Mouse (Mus musculus) retina, postnatal 1 day (tissue): ENCODE data around the gene Zfand3.

Source experiments
- DNase-seq: peaks from one replicate; pipeline ENCODE4 v3.0.0-alpha.2; 2012

Zfand3 gene

DNA sequence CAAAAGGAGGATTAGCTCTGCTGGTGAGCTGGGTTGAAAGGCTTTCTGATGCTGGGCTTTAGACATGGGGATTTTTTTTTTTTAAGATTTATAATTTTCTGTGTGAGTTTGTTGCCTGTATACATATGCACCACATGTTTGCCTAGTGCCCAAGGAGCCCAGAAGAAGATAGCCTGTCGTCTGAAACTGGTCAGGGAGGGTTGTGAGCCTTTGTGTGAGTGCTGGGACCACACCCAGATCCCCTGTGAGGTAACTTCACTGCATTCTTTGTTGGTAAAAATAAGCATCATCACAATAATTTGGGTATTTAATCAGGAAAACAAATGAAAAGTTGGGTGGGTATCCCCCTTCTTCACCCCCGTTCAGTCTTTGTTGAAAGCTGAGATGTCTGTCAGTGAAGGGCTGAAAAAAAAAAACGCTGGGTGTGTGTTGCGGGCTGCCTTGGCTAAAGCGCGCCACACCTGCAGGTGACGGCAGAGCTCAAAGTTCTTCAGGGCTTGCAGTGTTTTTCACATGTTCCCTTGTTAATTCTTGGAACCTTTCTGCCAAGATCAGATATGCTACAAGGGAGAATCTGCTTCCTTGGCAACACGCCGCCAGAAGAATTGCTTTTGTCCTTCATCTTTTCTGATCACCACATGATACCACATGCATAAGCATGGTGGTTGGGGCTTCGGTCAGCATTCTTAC is 154.0 kb downstream of the Zfand3 start:
- DNase-seq = no peak

DNA sequence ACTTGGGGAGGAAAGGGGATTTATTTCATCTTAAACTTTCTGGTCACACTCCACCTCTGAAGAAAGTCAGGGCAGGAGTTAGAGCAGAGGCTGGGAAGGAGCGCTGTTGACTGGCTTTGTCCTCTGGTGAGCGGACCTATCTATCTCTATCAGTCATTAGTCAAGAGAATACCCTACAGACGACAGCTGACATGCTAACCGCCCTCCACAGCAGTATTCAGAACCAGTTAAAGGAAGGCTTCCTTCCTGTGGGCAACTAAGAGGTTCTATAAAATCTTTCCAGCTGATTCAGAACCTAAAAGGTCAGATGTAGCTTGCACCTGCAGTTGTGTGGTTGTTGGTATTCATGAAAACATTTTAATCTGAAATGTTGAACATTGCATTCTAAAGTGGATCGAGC is 154.8 kb downstream of the Zfand3 start:
- DNase-seq = no peak

GRCm38 (mm10) chr17:30160823-30161432 is 156.4 kb downstream of the Zfand3 start:
- DNase-seq = no peak

GRCm38 (mm10) chr17:30162983-30163382 is 158.4 kb downstream of the Zfand3 start:
- no peak for DNase-seq

DNA sequence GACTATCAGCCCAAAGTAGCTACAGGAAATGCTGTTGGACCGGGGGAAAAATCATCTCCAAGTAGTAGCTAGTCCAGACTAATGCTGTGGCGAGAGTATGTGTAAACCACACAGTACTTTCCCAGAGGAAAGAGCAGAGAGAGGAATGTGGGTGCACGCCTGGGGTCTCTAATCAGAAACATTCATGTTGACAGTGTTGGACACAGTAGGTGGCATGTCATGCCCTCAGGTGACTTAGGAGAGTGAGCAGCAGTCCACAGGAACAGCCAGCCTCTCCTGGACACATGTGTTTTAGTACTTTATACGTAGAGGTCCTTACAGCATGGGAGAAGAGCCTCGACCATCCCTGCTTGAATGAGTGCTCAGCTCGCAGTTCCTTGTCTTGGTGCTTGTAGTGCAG is 159.3 kb downstream of the Zfand3 start:
- peak; percentile 30 for DNase-seq

DNA sequence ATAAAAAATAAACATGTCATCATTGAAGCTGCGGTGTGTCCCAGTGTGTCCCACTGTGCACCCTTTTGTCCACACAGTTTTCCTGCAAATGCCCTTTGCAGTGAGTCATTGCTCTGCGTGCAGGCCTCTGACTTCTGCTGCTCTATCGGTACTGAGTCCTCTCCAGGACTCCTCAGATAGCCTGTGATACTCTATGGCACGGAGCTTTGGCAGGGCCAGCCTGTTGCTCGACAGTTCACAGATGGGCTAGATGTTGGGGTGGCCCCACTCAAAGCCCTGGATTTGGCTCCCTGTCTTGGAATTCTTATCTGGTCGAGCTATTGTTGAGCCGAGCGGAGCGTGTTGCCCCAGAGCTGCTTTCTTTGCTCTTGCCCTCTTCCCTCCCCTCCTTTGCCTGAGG is 160.3 kb downstream of the Zfand3 start:
- no peak for DNase-seq

DNA sequence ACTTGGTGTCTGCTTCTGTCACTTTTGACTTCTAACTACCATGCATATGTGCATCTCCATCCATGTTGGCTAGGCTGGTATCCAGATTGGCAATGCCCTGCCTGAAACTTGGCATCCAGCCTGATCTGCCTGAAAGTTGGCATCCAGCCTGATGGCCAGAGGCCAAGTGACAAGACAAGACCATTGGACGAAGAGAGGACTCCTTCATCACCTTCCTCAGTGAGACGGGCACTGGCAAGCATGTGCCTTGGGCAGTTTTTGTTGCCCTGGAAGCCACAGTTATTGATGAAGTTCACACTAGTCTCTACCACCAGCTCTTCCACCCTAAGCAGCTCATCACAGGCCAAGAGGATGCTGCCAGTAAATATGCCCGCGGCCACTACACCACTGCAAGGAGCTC is 172.9 kb downstream of the Zfand3 start:
- DNase-seq = peak; percentile 74

DNA sequence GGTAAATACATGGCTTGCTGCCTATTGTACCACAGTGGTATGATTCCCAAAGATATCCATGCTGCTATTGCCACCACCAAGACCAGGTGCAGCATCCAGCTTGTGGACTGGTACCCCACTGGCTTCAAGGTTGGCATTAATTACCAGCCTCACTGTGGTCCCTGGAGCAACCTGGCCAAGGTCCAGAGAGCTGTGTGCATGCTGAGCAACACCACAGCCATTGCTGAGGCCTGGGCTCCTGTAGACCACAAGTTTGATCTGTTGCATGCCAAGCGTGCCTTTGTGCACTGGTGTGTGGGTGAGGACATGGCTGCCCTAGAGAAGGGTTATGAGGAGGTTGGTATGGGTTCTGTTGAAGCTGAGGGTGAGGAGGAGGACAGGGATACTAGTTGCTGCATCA is 173.9 kb downstream of the Zfand3 start:
- DNase-seq = no peak

DNA sequence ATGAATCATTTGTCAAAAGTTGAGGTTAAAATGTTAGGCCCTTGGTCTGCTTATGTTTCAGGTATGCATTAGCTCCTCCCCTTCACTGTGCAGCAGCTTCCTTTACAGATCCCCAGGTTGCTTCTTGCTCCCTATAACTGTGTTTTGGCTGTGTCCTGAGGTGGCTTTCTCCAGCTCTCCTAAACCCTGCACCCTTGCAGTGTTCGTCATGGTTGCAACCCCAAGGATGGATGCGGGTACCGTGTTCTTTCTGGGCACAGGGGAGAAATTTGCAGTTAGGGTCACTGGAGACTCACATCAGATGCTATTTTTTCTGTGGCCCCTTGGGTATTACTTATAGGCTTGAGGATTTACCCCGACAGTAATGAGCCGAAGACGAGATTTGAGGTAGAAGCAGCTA is 175.7 kb downstream of the Zfand3 start:
- DNase-seq = no peak

DNA sequence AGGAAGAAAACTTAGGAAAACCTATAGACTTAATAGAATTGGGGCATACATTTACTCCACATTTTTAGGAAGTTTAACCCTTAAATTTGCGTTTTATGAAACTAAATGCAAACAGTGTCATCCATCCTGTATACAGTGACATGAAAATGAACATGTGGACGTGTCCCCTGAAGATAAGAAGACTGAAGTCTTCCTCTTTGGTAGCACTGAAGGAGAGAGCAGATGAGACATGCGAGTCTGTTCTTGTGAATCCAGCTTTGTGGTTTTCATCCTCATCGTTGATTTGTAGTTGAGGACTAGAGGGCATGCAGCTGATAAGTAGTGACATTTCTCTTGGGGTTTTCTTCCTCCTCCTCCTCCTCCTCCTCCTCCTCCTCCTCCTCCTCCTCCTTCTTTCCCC is 177.0 kb downstream of the Zfand3 start:
- DNase-seq = no peak

DNA sequence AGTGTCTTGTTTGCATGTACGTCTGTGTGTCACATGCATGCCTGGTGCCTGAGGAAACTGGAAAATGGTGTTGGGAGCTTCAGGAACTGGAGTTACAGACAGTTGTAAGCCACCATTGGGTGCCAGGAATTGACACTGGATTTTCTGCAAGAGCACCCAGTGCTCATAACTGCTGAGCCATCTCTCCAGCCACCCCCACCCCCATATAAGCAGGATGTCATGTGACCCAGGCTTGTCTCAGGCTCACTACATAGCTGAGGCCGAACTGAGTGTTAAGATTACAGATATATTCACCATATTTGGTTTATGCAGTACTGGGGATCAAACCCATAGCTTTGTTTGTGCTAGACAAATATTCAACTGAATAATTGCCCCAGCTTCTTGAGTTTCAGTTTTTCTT is 177.5 kb downstream of the Zfand3 start:
- no peak for DNase-seq

DNA sequence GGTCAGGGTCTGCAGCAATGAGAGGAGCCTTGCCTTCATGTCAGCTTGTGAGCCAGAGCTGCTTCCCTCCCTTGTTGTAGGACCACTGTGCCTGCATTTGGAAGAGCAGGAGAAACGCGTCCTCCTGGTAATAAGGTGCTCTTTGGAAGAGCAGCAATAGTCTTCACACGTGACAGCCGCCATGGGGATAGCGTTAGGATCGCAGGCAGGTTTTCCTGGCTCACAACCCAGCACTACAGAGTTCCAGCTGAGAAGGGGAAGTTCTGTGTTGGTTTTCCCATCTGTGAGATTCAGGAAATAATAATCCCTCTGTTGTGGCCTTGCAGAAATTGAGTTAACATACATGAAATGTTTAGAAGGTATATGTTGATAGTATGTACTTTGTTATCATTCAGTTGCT is 179.0 kb downstream of the Zfand3 start:
- DNase-seq = no peak

DNA sequence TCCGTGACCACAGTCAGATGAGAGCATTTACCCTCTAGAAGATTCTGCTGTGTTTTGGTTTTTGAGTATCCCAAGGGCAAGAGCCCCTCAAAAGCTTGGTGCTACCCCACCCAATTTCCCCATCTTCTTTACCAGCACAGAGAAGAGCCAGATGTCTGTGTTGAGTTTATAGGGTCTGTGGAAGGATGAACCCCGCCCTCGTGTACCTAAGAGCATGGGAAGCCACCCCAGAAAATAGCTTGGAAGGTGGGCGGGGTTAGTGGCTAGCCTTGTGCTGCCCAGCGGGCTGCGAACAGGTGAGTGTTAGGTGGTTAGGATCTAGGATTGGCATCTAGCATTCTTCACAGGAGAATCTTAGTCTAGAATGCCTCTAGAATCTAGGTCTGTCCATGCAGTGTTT is 182.6 kb downstream of the Zfand3 start:
- DNase-seq = no peak

DNA sequence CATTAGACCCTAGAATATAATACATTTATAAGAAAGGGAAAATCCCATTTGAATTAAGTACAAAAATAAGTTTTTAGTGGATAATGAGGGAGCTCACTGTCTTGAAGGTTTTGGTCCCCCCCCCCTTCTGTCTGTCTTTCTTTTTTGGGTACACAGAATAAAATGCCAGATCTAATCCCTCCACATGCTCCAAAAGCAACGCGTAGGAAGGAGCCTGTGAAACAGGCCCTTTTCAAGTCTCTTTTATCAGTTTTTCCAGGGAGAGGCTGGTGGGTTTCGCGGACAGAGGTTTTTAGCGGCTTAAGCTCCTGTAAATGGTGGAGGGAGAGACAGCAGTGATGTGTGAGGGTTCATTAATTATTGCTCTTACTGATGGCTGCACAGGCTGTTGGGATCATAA is 183.0 kb downstream of the Zfand3 start:
- DNase-seq = no peak

- DNase-seq = peak; percentile 83
These were observed 183.8 kb downstream of the Zfand3 start for GRCm38 (mm10) chr17:30188031-30188981.

DNA sequence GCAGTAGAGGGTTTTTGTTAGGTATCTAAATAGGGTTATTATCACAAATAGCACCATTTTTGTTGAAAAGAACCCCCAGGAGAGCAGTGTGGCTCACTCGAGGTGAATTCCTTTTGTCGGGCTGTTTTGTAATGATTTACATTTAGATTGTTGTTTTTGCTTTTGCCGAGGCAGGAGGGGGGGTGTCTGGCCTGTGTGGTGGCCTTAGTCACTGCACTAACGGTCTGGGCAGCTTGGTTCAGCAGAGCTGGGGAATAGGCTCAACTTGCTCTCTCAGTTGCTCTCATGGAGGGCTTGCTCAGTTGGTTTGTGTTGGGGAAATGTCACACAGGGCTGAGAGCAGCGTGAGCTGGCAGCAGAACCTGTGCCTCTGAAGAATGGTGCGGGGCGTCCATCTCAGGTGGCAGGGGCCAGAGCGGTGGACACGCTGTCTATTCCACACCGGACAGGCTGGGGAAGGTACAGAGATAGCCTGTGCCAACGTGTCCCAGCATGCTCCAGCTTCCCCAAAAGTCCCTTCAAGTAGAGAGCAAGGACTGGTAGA is 186.6 kb downstream of the Zfand3 start:
- DNase-seq = no peak

DNA sequence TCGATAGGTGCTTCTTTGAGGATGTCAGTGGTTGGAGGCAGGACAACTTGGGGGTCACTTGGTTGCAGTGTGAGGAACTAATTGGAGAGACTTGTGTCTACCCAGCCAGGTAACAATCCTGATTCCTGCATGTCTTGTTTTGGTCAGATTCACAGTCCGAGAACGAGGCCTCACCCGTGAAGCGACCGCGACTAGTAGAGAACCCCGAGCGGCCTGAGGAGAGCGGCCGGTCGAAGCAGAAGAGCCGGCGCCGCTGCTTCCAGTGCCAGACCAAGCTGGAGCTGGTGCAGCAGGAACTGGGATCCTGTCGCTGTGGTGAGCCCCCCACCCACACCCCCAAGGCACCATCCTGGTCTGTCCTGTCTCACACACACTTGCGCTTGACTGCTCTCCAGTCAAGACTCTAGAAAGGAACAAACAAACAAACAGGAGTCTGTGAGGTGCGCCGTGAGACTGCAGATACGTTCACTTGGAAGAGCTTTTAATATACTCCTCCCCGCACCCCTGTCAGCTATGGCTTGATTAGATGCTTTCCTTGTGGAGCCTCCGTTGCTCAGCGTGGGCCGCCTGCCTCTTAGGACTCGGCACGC is 188.0 kb downstream of the Zfand3 start:
- no peak for DNase-seq

- DNase-seq = no peak
These were observed 189.1 kb downstream of the Zfand3 start for GRCm38 (mm10) chr17:30193615-30194014.

- no peak for DNase-seq
These were observed 189.6 kb downstream of the Zfand3 start for GRCm38 (mm10) chr17:30194091-30194490.

DNA sequence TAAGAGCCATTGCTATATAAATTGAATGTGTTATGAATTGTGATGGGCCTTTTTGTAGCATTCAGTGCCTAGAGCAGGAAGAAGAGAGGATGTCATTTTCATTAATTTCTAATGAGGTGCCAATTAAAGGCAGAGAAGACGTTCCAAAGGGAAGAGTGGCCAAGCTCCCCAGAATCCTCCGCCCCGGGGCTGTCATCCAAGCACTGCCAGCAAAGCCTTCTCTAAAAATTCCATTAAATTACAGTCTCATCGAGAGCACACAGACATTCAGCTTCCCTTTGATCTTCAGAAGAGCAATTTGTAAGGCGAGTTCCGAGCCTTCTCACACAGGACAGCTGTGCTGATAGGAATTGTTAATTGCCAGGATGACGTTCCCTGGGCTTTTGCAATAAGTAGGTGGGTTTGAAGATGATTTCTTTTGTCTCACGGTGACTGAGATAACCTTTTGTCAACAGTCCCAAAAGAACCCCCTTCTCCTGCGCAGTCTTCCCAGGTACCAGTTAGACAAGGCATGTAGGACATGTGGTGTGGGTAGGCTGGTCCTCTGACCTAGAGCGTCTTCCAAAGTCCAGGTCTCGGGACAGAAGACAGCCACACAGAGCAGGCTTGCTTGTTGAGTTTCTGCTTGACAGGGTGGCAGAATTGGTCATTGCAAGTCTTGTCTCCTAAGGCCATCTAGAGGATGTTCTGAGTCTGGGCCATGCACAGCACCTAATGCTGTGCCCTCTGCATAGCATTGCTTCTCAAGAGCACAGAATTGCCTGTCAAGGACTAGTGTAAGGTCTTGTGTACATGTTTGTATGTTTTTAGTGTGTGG is 190.3 kb downstream of the Zfand3 start:
- peak; percentile 41 for DNase-seq

- no peak for DNase-seq
These were observed 191.2 kb downstream of the Zfand3 start for GRCm38 (mm10) chr17:30195591-30196183.
